Mouse (Mus musculus): Measurements from ENCODE around the gene H2-Q10. TPM values are rescaled to one million over a fixed set of nuclear protein-coding genes. Genes with fewer than 3 reads are reported as not detected.
A peak's percentile ranks its signal among the peaks of the same experiment; 100 is the strongest.
"Not testable (repeated sequence)": the region's sequence is repeated elsewhere in the genome, so short reads cannot be mapped to it uniquely, and the experiment has no call there.

The H2-Q10 gene
- polyA plus RNA-seq, 1 experiment: 12.9 TPM

DNA sequence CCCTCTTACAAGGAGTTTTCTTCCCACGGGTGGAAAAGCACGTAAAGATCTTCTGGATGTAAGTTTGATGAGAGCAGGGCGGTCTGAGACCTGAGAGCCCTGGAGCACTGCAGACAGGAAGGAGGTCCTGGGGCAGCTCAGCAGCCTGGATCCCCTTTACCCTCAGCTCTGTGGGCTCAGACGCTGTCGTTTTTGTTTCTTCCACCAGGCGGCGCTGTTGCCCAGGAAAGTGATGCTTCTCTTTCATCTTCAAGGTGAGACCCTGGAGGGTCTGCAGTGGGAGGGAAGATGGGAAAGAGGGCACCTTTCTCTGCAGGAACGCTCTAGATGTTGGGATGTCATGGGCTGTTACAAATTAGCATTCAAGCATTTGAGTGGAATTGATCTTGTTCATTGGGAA lies 35.1 kb upstream of the H2-Q10 start:
- H3K4me1 ChIP-seq (ENCODE audit: control insufficient read depth, insufficient read depth, low read length); H3K4me3 ChIP-seq (replicated peaks; ENCODE audit: extremely low read depth, low read depth, low read length): not testable (repeated sequence)
- peak; percentile 20 for DNase-seq
- 8% methylated on average over 8 of the region's 8 CpGs for WGBS
- peak; percentile 51 for TF ChIP-seq CTCF (IDR thresholded peaks at IDR 0.05; ENCODE audit: insufficient read depth, low read length)

DNA sequence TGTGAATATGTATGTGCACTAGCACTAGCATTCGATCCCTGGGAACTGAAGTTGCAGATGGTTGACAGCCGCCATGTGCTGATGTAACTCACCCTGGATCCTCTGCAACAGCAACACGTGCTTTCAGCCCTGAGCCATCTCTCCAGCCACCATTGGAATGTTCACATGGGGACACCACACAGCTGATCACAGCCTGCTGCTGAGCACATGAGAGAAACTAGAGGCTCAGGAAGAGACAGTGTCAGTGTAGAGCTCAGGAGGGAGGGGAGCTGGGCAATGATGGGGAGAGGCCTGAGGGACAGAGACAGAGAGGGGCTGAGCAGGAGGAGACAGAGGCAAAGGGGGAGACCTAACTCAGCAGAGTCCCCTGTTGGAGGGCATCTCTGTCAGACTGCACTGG lies 34.3 kb upstream of the H2-Q10 start:
- WGBS: 64% methylated on average over 3 of the region's 3 CpGs
- H3K4me1 ChIP-seq (ENCODE audit: control insufficient read depth, insufficient read depth, low read length); DNase-seq; H3K4me3 ChIP-seq (replicated peaks; ENCODE audit: extremely low read depth, low read depth, low read length): not testable (repeated sequence)

DNA sequence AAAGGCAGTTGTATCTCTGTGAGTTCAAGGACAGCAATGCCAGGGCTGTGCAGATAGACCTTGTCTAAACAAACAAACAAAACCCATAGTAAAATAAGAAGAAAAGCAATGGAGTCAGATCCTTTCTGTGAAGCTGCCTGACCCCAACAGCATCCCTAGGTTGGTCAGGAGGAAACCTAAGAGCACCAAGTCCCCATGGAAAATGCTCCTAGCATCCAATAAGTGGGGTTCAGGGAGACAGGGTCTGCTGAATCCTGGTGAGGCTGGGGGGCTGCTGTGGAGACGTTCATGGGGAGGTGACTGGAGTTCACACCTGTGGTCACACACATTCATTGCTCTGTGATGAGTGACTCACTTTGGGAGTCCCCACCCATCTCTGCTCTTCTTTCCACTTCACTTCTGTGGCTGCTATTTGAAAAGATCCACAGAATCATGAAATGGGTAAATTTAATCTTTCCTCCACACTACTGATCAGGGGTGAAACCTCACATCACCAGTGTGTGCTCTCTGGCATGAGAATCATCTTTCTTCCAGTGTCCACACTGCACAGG lies 32.4 kb upstream of the H2-Q10 start:
- DNase-seq; H3K4me1 ChIP-seq (ENCODE audit: control insufficient read depth, insufficient read depth, low read length); H3K4me3 ChIP-seq (replicated peaks; ENCODE audit: extremely low read depth, low read depth, low read length): not testable (repeated sequence)
- 65% methylated on average over 1 of the region's 1 CpGs for WGBS

GRCm38 (mm10) chr17:35438395-35438794 lies 31.5 kb upstream of the H2-Q10 start:
- not testable (repeated sequence) for DNase-seq; H3K4me1 ChIP-seq (ENCODE audit: control insufficient read depth, insufficient read depth, low read length); H3K4me3 ChIP-seq (replicated peaks; ENCODE audit: extremely low read depth, low read depth, low read length)
- 88% methylated on average over 2 of the region's 3 CpGs for WGBS

DNA sequence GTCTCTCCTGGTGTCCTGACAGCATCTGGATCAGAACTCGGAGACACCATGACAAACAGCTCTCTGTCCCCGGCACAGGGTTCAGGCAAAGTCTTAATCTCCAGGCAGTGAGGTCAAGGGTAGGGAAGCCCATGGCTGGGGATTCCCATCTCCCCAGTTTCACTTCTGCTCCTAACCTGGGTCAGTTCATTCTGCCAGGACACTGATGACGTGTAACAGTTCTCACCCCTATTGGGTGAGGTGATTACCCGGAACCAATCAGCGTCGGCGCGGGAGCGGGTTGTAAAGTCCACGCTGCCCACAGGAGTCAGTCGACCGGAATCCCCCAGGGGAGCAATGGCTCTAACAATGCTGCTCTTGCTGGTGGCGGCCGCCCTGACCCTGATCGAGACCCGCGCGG lies 31.0 kb upstream of the H2-Q10 start, which contains the start of gene H2-Q7:
H2-Q7 (plus strand) TSS at position 271 of the 400 bp plus-strand sequence.
- DNase-seq: peak; percentile 85
- peak within 1 kb of the TSS; percentile 64 for H3K4me3 ChIP-seq (replicated peaks; ENCODE audit: extremely low read depth, low read depth, low read length)
- TF ChIP-seq POLR2A (IDR thresholded peaks at IDR 0.05; ENCODE audit: borderline replicate concordance, extremely low read depth, low read depth, low read length): peak; percentile 40; the same call in 1 of the 2 replicates
- not testable (repeated sequence) for H3K4me1 ChIP-seq (ENCODE audit: control insufficient read depth, insufficient read depth, low read length)
- 2% methylated on average over 18 of the region's 18 CpGs for WGBS

GRCm38 (mm10) chr17:35439295-35439747 lies 30.6 kb upstream of the H2-Q10 start:
- H3K4me1 ChIP-seq (ENCODE audit: control insufficient read depth, insufficient read depth, low read length); DNase-seq: not testable (repeated sequence)
- peak overlapping the region; percentile 64 for H3K4me3 ChIP-seq (replicated peaks; ENCODE audit: extremely low read depth, low read depth, low read length)
- 2% methylated on average over 48 of the region's 48 CpGs for WGBS

- DNase-seq; H3K4me1 ChIP-seq (ENCODE audit: control insufficient read depth, insufficient read depth, low read length): not testable (repeated sequence)
- WGBS: 55% methylated on average over 27 of the region's 27 CpGs
- H3K4me3 ChIP-seq (replicated peaks; ENCODE audit: extremely low read depth, low read depth, low read length): peak overlapping the region; percentile 37
These were observed 29.8 kb upstream of the H2-Q10 start for GRCm38 (mm10) chr17:35439925-35440645.

DNA sequence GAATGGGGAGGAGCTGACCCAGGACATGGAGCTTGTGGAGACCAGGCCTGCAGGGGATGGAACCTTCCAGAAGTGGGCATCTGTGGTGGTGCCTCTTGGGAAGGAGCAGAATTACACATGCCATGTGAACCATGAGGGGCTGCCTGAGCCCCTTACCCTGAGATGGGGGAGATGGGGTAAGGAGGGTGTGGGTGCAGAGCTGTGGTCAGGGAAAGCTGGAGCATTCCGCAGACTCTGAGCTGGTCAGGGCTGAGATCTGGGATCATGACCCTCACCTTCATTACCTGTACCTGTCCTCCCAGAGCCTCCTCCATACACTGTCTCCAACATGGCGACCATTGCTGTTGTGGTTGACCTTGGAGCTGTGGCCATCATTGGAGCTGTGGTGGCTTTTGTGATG lies 27.5 kb upstream of the H2-Q10 start:
- WGBS: 96% methylated on average over 2 of the region's 2 CpGs
- not testable (repeated sequence) for H3K4me3 ChIP-seq (replicated peaks; ENCODE audit: extremely low read depth, low read depth, low read length); H3K4me1 ChIP-seq (ENCODE audit: control insufficient read depth, insufficient read depth, low read length); DNase-seq

DNA sequence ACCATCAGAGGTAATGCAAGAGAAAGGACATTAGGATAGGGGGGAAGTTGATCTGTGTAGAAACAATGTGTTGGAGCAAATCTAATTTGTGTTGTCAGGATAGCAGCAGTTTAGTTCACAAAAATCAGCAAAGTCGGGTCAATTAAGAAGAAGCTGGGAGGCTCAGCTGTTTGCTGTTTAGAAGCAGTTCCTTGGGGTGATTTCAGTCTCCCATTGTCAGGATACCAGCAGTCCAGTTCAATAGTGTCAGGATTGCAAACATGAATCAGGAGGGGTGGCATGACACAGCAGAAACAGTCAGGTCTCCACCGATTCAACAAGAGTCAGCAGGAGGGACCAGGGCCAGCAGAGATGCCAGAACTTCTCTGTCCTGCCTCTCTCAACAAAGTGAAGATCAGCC lies 25.4 kb upstream of the H2-Q10 start:
- H3K4me3 ChIP-seq (replicated peaks; ENCODE audit: extremely low read depth, low read depth, low read length); DNase-seq; H3K4me1 ChIP-seq (ENCODE audit: control insufficient read depth, insufficient read depth, low read length): not testable (repeated sequence)
- WGBS: 90% methylated on average over 2 of the region's 2 CpGs

- DNase-seq; H3K4me3 ChIP-seq (replicated peaks; ENCODE audit: extremely low read depth, low read depth, low read length); H3K4me1 ChIP-seq (ENCODE audit: control insufficient read depth, insufficient read depth, low read length): not testable (repeated sequence)
- no CpG with 5 or more reads among the region's 1 CpGs for WGBS
These were observed 11.6 kb upstream of the H2-Q10 start for GRCm38 (mm10) chr17:35458247-35458646.

- not testable (repeated sequence) for H3K4me1 ChIP-seq (ENCODE audit: control insufficient read depth, insufficient read depth, low read length); DNase-seq; H3K4me3 ChIP-seq (replicated peaks; ENCODE audit: extremely low read depth, low read depth, low read length)
- WGBS: 50% methylated on average over 2 of the region's 9 CpGs
These were observed 9.2 kb upstream of the H2-Q10 start for GRCm38 (mm10) chr17:35460513-35461341.

Measured in lung, adult 2 months (tissue).